Mouse (Mus musculus): ENCODE measurements around the gene Cenpi. TPM values are rescaled to one million over a fixed set of nuclear protein-coding genes. Genes with fewer than 3 reads are reported as not detected.
"Not testable (repeated sequence)": the region's sequence is repeated elsewhere in the genome, so short reads cannot be mapped to it uniquely, and the experiment has no call there.

Cenpi gene
- total RNA-seq (2021) = 10 to 100 TPM; 15.7 to 17.1 TPM

- peak; percentile 90 for DNase-seq
Observed at GRCm38 (mm10) chrX:134307534-134308274, at the start of gene Cenpi. Cenpi (plus strand) TSS chrX:134308084.

GRCm38 (mm10) chrX:134261191-134261590, 46.7 kb upstream of the Cenpi start:
- no peak for DNase-seq

GRCm38 (mm10) chrX:134262129-134262528, 45.8 kb upstream of the Cenpi start:
- no peak for DNase-seq

- peak; percentile 55 for DNase-seq
Observed at GRCm38 (mm10) chrX:134275715-134276114, 32.2 kb upstream of the Cenpi start.

GRCm38 (mm10) chrX:134276275-134277160, 31.4 kb upstream of the Cenpi start, which contains the start of gene Trmt2b:
Trmt2b (minus strand) TSS chrX:134276984.
- peak; percentile 70 for DNase-seq

- DNase-seq = no peak
Observed at GRCm38 (mm10) chrX:134280531-134280930, 27.4 kb upstream of the Cenpi start.

- no peak for DNase-seq
Observed at GRCm38 (mm10) chrX:134285102-134285501, 22.8 kb upstream of the Cenpi start.

- DNase-seq = no peak
Observed at GRCm38 (mm10) chrX:134285791-134286190, 22.1 kb upstream of the Cenpi start.

GRCm38 (mm10) chrX:134287305-134287704, 20.6 kb upstream of the Cenpi start:
- no peak for DNase-seq

GRCm38 (mm10) chrX:134296301-134296700, 11.6 kb upstream of the Cenpi start:
- peak; percentile 25 for DNase-seq

- DNase-seq = no peak
Observed at GRCm38 (mm10) chrX:134296737-134297136, 11.1 kb upstream of the Cenpi start.

- no peak for DNase-seq
Observed at GRCm38 (mm10) chrX:134297195-134297594, 10.7 kb upstream of the Cenpi start.

GRCm38 (mm10) chrX:134300219-134300618, 7.7 kb upstream of the Cenpi start:
- no peak for DNase-seq

- no peak for DNase-seq
Observed at GRCm38 (mm10) chrX:134303287-134303686, 4.6 kb upstream of the Cenpi start.

GRCm38 (mm10) chrX:134308275-134308634, 371 bp downstream of the Cenpi start:
- no peak for DNase-seq

- DNase-seq = not testable (repeated sequence)
Observed at GRCm38 (mm10) chrX:134311193-134311592, 3.3 kb downstream of the Cenpi start.

GRCm38 (mm10) chrX:134319153-134319932, 11.5 kb downstream of the Cenpi start:
- peak; percentile 22 for DNase-seq

GRCm38 (mm10) chrX:134333280-134333679, 25.4 kb downstream of the Cenpi start:
- DNase-seq = peak; percentile 18

- DNase-seq = no peak
Observed at GRCm38 (mm10) chrX:134342735-134343134, 34.9 kb downstream of the Cenpi start.

- no peak for DNase-seq
Observed at GRCm38 (mm10) chrX:134350205-134350604, 42.3 kb downstream of the Cenpi start.

- no peak for DNase-seq
Observed at GRCm38 (mm10) chrX:134353848-134354247, 46.0 kb downstream of the Cenpi start.

- no peak for DNase-seq
Observed at GRCm38 (mm10) chrX:134359336-134359735, 51.5 kb downstream of the Cenpi start.

- DNase-seq = no peak
Observed at GRCm38 (mm10) chrX:134362156-134362555, 54.3 kb downstream of the Cenpi start.

Data from heart, postnatal 4 days (tissue).